10 mouse cellular contexts compared by ENCODE assay signal in the genomic region with DNA sequence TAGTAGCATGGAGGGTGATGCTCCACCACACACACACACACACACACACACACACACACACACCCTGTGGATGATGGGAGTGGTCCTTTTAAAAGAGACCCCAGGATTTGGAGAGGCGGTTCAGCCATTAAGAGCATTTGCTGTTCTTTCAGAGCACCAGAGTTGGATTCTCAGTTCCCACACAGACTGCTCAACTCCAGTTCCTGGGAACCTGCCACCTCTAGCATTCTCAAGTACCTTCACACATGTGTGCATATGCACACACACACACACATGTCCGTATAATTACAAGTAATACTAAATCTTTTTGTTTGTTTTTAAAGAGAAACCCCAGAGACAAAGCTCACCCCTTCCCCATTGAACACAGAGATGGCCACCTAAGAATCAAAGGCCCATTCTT. TPM values are rescaled to one million over a fixed set of nuclear protein-coding genes. Genes with fewer than 3 reads are reported as not detected.
DNase-seq lines count a peak whose midpoint lies in the region; ATAC-seq lines count a peak whose summit lies in the region.
"Had no signal": no experiment of that assay in that cellular context is flagged by ENCODE, and none has a peak within 500 bp of the region (broad histone marks: within the 10 kb centered on the region; RNA-seq: fewer than 3 reads in every experiment).

No protein-coding gene starts in this region.

- H3K27ac ChIP-seq in heart, embryonic 15.5 days = peak overlapping the region; percentile 99
- H3K27ac ChIP-seq in embryonic facial prominence, embryonic 11.5 days (replicated peaks; ENCODE audit: low read depth, low read length) = 0 out of 2 replicates have a peak overlapping the region, but pooled peaks have one; percentile 98
- H3K27ac ChIP-seq in hindbrain, embryonic 15.5 days (replicated peaks) = peak overlapping the region; percentile 97
- H3K27ac ChIP-seq in midbrain, embryonic 12.5 days (replicated peaks) = peak overlapping the region; percentile 99

- intact Hi-C loops in heart, postnatal 14 days (cut with DNase I) = no loop called here

- H3K9me3 ChIP-seq in heart, embryonic 15.5 days (replicated peaks) = no peaks in the 10 kb centered on the region
- H3K9me3 ChIP-seq in embryonic facial prominence, embryonic 11.5 days (replicated peaks; ENCODE audit: control insufficient read depth, low read length) = no peaks in the 10 kb centered on the region
- H3K9me3 ChIP-seq in hindbrain, embryonic 15.5 days = no peaks in the 10 kb centered on the region
- H3K9me3 ChIP-seq in midbrain, embryonic 12.5 days = no peaks in the 10 kb centered on the region

- no peak for ATAC-seq in heart, embryonic 15.5 days (replicated peaks; ENCODE audit: insufficient number of reproducible peaks, insufficient read depth, low FRiP score, low read depth)
- ATAC-seq in embryonic facial prominence, embryonic 11.5 days (replicated peaks; ENCODE audit: insufficient number of reproducible peaks, low FRiP score, low TSS enrichment, low read depth) = no peak
- no peak for ATAC-seq in hindbrain, embryonic 15.5 days (ENCODE audit: low FRiP score, low read depth)
- no peak for ATAC-seq in midbrain, embryonic 12.5 days (ENCODE audit: low FRiP score, low read depth)
- no peak for ATAC-seq in CD4-positive, CD25-positive, alpha-beta regulatory T cell, adult 4 months

- H3K4me1 ChIP-seq in heart, embryonic 15.5 days (replicated peaks) = peaks cover 52% of the 10 kb centered on the region
- H3K4me1 ChIP-seq in embryonic facial prominence, embryonic 11.5 days (ENCODE audit: control insufficient read depth, insufficient read depth, low read length) = peaks cover 4% of the 10 kb centered on the region
- peaks cover 40% of the 10 kb centered on the region for H3K4me1 ChIP-seq in hindbrain, embryonic 15.5 days (replicated peaks)
- peaks cover 35% of the 10 kb centered on the region for H3K4me1 ChIP-seq in midbrain, embryonic 12.5 days

- no peaks in the 10 kb centered on the region for H3K27me3 ChIP-seq in heart, embryonic 15.5 days
- H3K27me3 ChIP-seq in embryonic facial prominence, embryonic 11.5 days (ENCODE audit: control insufficient read depth, insufficient read depth, low read length) = no peaks in the 10 kb centered on the region
- H3K27me3 ChIP-seq in hindbrain, embryonic 15.5 days = no peaks in the 10 kb centered on the region
- H3K27me3 ChIP-seq in midbrain, embryonic 12.5 days = no peaks in the 10 kb centered on the region

- DNase-seq in heart, postnatal 14 days = no peak
- DNase-seq in embryonic facial prominence, embryonic 11.5 days (ENCODE audit: low spot score) = no peak
- DNase-seq in layer of hippocampus, adult 11-12 months (ENCODE audit: low spot score) = no peak
- DNase-seq in kidney, postnatal 36 days = no peak
- DNase-seq: adrenal gland, postnatal 25 days; lung, postnatal 14 days had no signal

- H3K9ac ChIP-seq in heart, embryonic 15.5 days = 0 out of 2 replicates have a peak overlapping the region, but pooled peaks have one; percentile 63
- H3K9ac ChIP-seq in embryonic facial prominence, embryonic 11.5 days (replicated peaks; ENCODE audit: low read length) = no peak overlapping the region
- no peak overlapping the region for H3K9ac ChIP-seq in hindbrain, embryonic 15.5 days
- H3K9ac ChIP-seq in midbrain, embryonic 12.5 days (replicated peaks) = no peak overlapping the region

- H3K4me3 ChIP-seq in heart, embryonic 15.5 days = no peak overlapping the region
- H3K4me3 ChIP-seq in embryonic facial prominence, embryonic 11.5 days (ENCODE audit: low read depth, low read length) = no peak overlapping the region
- no peak overlapping the region for H3K4me3 ChIP-seq in hindbrain, embryonic 15.5 days
- no peak overlapping the region for H3K4me3 ChIP-seq in midbrain, embryonic 12.5 days

- H3K36me3 ChIP-seq in heart, embryonic 15.5 days = peaks cover 8% of the 10 kb centered on the region; the same call in 1 of the 2 replicates
- peaks cover 2% of the 10 kb centered on the region for H3K36me3 ChIP-seq in embryonic facial prominence, embryonic 11.5 days (replicated peaks; ENCODE audit: control insufficient read depth, insufficient read depth, low read depth, low read length)
- H3K36me3 ChIP-seq in hindbrain, embryonic 15.5 days = no peaks in the 10 kb centered on the region
- peaks cover 22% of the 10 kb centered on the region for H3K36me3 ChIP-seq in midbrain, embryonic 12.5 days

- 84% methylated on average over 2 of the region's 2 CpGs for WGBS in heart, embryonic 15.5 days
- WGBS in embryonic facial prominence, embryonic 11.5 days = 93% methylated on average over 2 of the region's 2 CpGs
- 89% methylated on average over 2 of the region's 2 CpGs for WGBS in hindbrain, embryonic 15.5 days
- WGBS in midbrain, embryonic 12.5 days = 79% methylated on average over 2 of the region's 2 CpGs

- peak overlapping the region; percentile 94 for H3K4me2 ChIP-seq in heart, embryonic 15.5 days
- no peak overlapping the region for H3K4me2 ChIP-seq in embryonic facial prominence, embryonic 11.5 days (ENCODE audit: low read depth, low read length)
- peak overlapping the region; percentile 93 for H3K4me2 ChIP-seq in hindbrain, embryonic 15.5 days
- peak overlapping the region; percentile 99 for H3K4me2 ChIP-seq in midbrain, embryonic 12.5 days (replicated peaks)

RNA-seq across cellular contexts. Expression of a gene that starts 1.4 kb away (rescaled TPM):
- polyA plus RNA-seq in heart, embryonic 15.5 days (2015; fragmentation: Nextera tagmentation; extraction: Ambion mirVana) = 131 and 164 TPM in 2 replicates
- 10 to 100 TPM; 24.8 to 27.2 TPM for total RNA-seq in heart, postnatal 14 days (2021)
- 298 and 305 TPM in 2 replicates for polyA plus RNA-seq in embryonic facial prominence, embryonic 11.5 days (2014; fragmentation: Nextera tagmentation; extraction: Ambion mirVana)
- polyA plus RNA-seq in hindbrain, embryonic 15.5 days (2015; fragmentation: Nextera tagmentation; extraction: Ambion mirVana) = 288 and 295 TPM in 2 replicates
- 419 and 424 TPM in 2 replicates for polyA plus RNA-seq in midbrain, embryonic 12.5 days (2016; fragmentation: Nextera tagmentation; extraction: Ambion mirVana)
- polyA plus RNA-seq in CD4-positive, CD25-positive, alpha-beta regulatory T cell, adult 4 months (2017; shearing (Covaris generic)) = 10 to 100 TPM; 40.3 to 46.7 TPM

RNA-seq across cellular contexts. Expression of a gene that starts 40.8 kb away (rescaled TPM):
- polyA plus RNA-seq in heart, embryonic 15.5 days (2015; fragmentation: Nextera tagmentation; extraction: Ambion mirVana) = 2.5 TPM in 2 replicates
- 10 to 100 TPM; 13.1 to 14.0 TPM for total RNA-seq in heart, postnatal 14 days (2021)
- polyA plus RNA-seq in embryonic facial prominence, embryonic 11.5 days (2014; fragmentation: Nextera tagmentation; extraction: Ambion mirVana) = not detected in 2 replicates
- 0.10 and 0.12 TPM in 2 replicates for polyA plus RNA-seq in hindbrain, embryonic 15.5 days (2015; fragmentation: Nextera tagmentation; extraction: Ambion mirVana)
- polyA plus RNA-seq in midbrain, embryonic 12.5 days (2016; fragmentation: Nextera tagmentation; extraction: Ambion mirVana) = 0.10 and 0.11 TPM in 2 replicates
- polyA plus RNA-seq in CD4-positive, CD25-positive, alpha-beta regulatory T cell, adult 4 months (2017; shearing (Covaris generic)) = under 1 TPM; 0.42 to 0.59 TPM
